Mouse (Mus musculus) stomach, postnatal 0 days (tissue): ENCODE results near the gene Gm21969.

ENCODE experiments used
- CTCF ChIP-seq: IDR thresholded peaks from 2 replicates; pipeline ENCODE4 v1.5.1; 2016; ENCODE audit warnings: antibody characterized with exemption, low read depth, mild to moderate bottlenecking, moderate library complexity
- EP300 ChIP-seq: optimal IDR thresholded peaks from 2 replicates; pipeline ENCODE3; 2016; ENCODE audit warnings: antibody characterized with exemption

DNA sequence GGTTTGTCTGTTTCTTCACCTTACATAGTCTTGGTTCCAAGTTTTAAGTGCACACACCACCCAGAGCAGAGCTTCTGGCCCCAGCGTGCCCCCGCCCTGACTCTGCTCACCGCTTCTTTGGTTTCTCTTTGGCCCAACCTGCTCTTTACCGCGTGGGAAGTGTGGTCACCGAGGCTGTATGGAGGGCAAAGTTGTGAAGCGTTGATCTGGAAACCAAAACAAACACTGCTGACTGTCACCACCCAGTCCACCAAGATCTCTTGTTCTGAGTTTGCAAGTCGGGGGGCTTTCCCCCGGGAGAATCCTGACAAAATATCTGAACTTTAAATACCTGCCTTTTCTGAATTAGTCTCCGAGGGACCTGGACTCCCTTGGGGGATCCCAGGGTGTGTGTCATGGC, 24.0 kb upstream of the Gm21969 start:
- TF ChIP-seq CTCF = no peak
- no peak for TF ChIP-seq EP300
